Mouse (Mus musculus) neural tube, embryonic 14.5 days (tissue): Measurements from ENCODE around the gene Wdr4. TPM values are rescaled to one million over a fixed set of nuclear protein-coding genes. Genes with fewer than 3 reads are reported as not detected.

Source experiments
- ATAC-seq: fragments of 200-750 bp; cut with Nextera tagmentation; 2 replicates; pipeline ENCODE4 v1.8.0; 2017; ENCODE audit warnings: low read depth, mild to moderate bottlenecking, moderate TSS enrichment, moderate library complexity
- H3K27ac ChIP-seq: fragments of 300-500 bp; sonication (generic); 2 replicates; pipeline ENCODE4 v1.5.1; 2014; ENCODE audit warnings: low read depth, mild to moderate bottlenecking, control low read depth, low read length, moderate library complexity, mixed read lengths
- H3K27me3 ChIP-seq: fragments of 300-500 bp; sonication (generic); 2 replicates; pipeline ENCODE4 v1.6.1; 2014; ENCODE audit warnings: low read length; ENCODE audit not compliant: control insufficient read depth, insufficient read depth
- H3K36me3 ChIP-seq: fragments of 300-500 bp; sonication (generic); 2 replicates; pipeline ENCODE4 v1.6.1; 2014; ENCODE audit warnings: low read length, mixed read lengths; ENCODE audit not compliant: control insufficient read depth, insufficient read depth
- H3K4me1 ChIP-seq: fragments of 300-500 bp; sonication (generic); 2 replicates; pipeline ENCODE4 v1.6.1; 2014; ENCODE audit warnings: low read length; ENCODE audit not compliant: control insufficient read depth, insufficient read depth
- H3K4me2 ChIP-seq: fragments of 300-500 bp; sonication (generic); 2 replicates; pipeline ENCODE4 v1.6.1; 2014; ENCODE audit warnings: mild to moderate bottlenecking, low read depth, low read length, control low read depth
- H3K4me3 ChIP-seq: fragments of 300-500 bp; sonication (generic); 2 replicates; pipeline ENCODE4 v1.5.1; 2014; ENCODE audit warnings: low read depth, low read length, control low read depth, mixed read lengths
- H3K9ac ChIP-seq: fragments of 300-500 bp; sonication (generic); replicated peaks from 2 replicates; pipeline ENCODE4 v1.6.1; 2014; ENCODE audit warnings: low read depth, mild to moderate bottlenecking, control low read depth, low read length, mixed read lengths
- H3K9me3 ChIP-seq: fragments of 300-500 bp; sonication (generic); 2 replicates; pipeline ENCODE4 v1.6.1; 2016; ENCODE audit warnings: low read length; ENCODE audit not compliant: control insufficient read depth
- WGBS: fragments of 180-500 bp; shearing (Covaris S2); extraction: QIAGEN DNeasy Blood & Tissue Kit; methylation state at CpG from one replicate; pipeline ENCODE4 v1.1.7; 2014; 5-methylcytosine and 5-hydroxymethylcytosine counted together
- polyA plus RNA-seq: library from polyadenylated mRNA; unstranded; fragments of >200 nt; fragmentation: Nextera tagmentation; extraction: Ambion mirVana; gene quantifications from 2 replicates; pipeline ENCODE4 v1.2.1, GENCODE M21; 2014

Gene Wdr4
- 29.9 and 33.1 TPM in 2 replicates for polyA plus RNA-seq

DNA sequence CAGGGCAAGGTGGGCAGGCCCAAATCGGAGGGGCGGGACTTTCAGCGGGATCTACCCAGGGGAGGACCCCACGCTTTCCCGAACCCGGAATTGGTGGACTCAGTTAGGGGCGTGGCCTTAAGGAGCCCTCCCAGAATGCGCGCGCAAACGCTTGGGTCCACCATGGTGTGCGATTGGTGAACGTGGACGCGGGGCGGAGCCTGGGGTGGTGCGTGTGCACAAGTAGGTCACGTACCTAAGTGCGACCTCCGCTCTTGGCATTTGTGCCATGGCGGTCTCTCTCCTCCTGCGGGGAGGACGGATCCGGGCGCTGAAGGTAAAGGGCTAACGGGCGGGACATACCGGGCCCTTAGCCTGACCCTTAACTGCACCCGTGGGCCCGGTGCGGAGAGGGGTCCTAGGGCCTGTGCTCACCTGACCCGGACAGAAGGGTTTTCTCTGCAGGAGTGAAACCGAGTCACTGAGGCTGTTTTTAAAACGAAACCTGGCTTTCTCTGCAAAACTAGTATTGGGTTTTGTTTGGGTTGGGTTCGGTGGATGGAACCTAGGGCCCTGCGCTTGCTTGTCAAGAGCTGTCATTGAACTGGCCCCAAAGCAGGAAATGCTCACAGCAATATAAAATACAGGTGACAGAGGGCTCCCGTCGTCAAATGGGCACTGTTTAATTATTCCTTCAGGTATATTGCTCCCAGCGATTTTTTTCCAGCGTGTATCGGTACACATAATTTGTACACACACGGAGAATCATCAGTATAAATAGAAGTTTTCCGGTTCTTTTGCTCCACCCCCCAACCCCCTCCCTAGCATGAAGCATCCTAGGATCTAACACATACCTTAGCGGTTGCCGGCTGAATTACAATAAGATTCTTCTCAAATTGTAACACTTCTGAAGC lies at the start of gene Wdr4, which contains the start of gene Ndufv3:
TSS of gene Wdr4 (minus strand) at position 35 of the 893 bp plus-strand sequence.
TSS of gene Ndufv3 (plus strand) at position 170 of the 893 bp plus-strand sequence.
- Histone ChIP-seq H3K27ac (peak within 1 kb of the TSS; percentile 78), H3K27me3 (no peaks in the 10 kb centered on the region), H3K9me3 (no peaks in the 10 kb centered on the region), H3K4me1 (peaks cover 11% of the 10 kb centered on the region), H3K9ac (peak within 1 kb of the TSS; percentile 79), H3K4me3 (peak within 1 kb of the TSS; percentile 76), H3K36me3 (no peaks in the 10 kb centered on the region), H3K4me2 (peak within 1 kb of the TSS; percentile 78)
- peak; percentile 94 for ATAC-seq
- WGBS, result under 1% methylated on average over 45 of the region's 45 CpGs

DNA sequence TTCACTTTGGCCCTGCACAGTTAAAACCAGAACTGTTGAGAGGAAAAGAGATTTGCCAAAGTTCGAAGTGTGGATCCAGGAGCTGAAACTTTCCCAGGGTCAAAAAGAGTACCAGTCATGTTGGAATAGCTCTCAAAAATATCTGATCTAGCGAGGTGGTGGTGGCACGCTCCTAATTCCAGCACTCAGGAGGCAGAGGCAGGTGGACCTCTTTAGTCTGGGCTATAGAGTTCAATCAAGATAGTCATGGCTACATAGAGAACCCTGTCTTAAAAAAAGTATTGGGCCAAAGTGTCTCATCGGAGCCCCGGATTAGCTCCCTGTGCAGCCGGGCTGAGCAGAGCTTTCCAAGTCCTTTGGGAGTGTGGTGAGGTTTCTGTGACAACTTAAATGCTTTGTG lies 46.5 kb upstream of the Wdr4 start:
- Histone ChIP-seq H3K4me3 (peak overlapping the region; percentile 88), H3K36me3 (no peaks in the 10 kb centered on the region), H3K4me2 (peak overlapping the region; percentile 87), H3K27ac (no peak overlapping the region), H3K9ac (peak overlapping the region; percentile 88), H3K27me3 (no peaks in the 10 kb centered on the region), H3K4me1 (peaks cover 39% of the 10 kb centered on the region), H3K9me3 (no peaks in the 10 kb centered on the region)
- 64% methylated on average over 6 of the region's 6 CpGs for WGBS
- no peak for ATAC-seq

DNA sequence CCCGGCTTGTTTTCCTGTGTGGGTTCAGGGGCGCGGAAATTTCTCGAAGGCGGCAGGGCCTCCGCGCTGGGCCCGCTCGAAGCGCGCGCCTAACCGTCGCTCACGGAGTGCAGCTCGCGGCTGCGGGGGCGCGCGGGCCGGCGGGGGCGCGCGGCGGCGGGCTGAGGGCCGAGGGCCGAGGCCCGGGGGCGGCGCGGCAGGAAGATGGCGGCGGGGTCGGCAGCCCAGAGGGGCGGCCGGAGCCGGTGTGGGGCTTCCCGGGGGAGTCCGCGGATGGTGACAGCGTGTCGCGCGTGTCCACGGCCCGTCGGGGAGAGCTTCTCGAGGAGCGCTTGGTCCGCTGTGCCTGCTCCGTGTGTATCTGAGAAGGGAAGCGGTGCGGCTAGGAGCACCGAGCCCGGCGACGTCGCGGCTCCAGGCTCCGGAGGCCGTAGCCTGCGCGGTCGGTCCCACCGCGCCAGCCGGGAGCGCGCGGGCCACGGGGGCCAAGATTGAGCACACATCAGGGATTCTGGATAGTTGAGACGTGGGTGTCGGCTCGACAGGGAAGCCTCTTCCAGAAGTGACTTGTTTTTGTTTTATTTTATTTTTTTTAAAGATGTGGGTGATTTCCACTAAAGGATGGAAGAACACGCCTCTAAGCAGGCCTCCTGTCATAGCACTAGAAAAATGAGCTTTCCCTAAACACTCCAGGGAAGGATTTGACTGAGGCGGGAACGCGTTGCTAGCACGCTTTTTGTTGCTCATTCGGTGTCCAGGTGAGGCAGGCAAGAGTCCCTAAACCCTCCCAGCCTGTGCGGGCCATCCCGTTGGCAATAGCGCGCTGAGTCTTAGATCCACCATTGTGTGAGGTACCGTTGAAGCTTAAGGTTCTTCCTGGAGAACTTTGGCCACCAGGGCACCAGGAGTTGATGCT lies 45.6 kb upstream of the Wdr4 start:
- peak; percentile 62 for ATAC-seq
- H3K27ac ChIP-seq, result peak overlapping the region; percentile 98
- WGBS, result under 1% methylated on average over 59 of the region's 88 CpGs
- peak overlapping the region; percentile 88 for H3K4me3 ChIP-seq
- H3K36me3 ChIP-seq, result no peaks in the 10 kb centered on the region
- no peaks in the 10 kb centered on the region for H3K9me3 ChIP-seq
- H3K4me2 ChIP-seq, result peak overlapping the region; percentile 87
- no peaks in the 10 kb centered on the region for H3K27me3 ChIP-seq
- peaks cover 39% of the 10 kb centered on the region for H3K4me1 ChIP-seq
- peak overlapping the region; percentile 88 for H3K9ac ChIP-seq

DNA sequence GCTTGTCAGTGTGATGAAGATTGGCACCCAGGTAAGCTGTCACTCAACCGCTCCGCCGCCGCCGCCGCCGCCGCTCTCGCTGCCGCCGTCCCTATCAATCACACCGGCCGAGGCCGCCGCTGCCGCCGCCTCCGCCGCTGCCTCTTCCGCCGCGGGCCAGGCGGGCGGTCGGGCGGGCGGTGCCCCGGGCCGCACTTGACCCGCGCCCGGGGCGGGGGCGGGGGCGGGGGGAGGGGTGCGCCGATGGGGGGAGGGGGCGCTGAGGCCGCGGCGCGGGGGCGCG lies 45.0 kb upstream of the Wdr4 start:
- Histone ChIP-seq H3K9me3 (no peaks in the 10 kb centered on the region), H3K27me3 (no peaks in the 10 kb centered on the region), H3K4me3 (peak overlapping the region; percentile 88), H3K4me1 (peaks cover 39% of the 10 kb centered on the region), H3K36me3 (no peaks in the 10 kb centered on the region), H3K27ac (peak overlapping the region; percentile 98), H3K9ac (peak overlapping the region; percentile 88), H3K4me2 (peak overlapping the region; percentile 87)
- ATAC-seq, result no peak
- WGBS, result 0% methylated on average over 4 of the region's 44 CpGs

DNA sequence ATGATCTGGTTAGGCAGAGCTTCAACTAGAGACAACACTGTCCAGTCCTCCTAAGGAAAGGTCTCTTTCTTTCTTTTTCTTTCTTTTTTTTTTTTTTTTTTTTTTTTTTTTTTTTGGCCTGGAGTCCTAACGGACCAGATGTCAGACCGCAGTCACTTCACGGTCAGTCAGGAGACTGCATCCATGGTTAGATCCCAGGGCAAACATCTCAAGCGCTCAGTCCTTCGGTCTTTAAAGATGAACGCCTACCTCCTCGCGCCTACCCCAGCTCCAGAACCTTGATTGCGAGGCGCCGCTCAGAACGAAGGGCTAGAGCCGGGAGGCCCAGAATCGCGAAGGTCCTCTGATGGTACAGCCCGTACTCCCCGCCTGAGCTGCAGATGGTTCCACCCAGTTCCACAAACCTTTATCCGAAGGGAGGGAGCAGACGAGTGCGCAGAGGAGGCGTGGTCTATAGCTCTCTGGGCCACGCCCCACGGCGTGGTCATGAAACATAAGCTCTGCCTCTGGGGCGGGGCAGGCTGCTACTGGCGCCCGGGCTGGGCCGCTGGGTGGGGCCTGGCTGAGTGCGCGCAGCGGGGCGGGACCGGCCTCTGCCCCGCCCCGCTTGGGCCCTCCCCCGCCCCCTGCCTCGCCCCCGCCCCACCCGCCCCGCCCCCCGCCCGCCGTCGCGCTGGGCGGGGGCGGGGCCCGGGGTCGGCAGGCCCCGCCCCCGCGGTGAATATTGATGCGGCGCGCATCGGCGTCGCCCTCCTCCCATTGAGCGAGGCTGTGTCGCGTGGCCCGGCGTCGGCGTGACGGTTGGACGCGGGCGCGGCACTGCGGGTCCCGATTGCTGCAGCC lies 44.5 kb upstream of the Wdr4 start, which contains the start of gene Pknox1:
TSS of gene Pknox1 (plus strand) at position 720 of the 843 bp plus-strand sequence.
- H3K27me3 ChIP-seq, result no peaks in the 10 kb centered on the region

DNA sequence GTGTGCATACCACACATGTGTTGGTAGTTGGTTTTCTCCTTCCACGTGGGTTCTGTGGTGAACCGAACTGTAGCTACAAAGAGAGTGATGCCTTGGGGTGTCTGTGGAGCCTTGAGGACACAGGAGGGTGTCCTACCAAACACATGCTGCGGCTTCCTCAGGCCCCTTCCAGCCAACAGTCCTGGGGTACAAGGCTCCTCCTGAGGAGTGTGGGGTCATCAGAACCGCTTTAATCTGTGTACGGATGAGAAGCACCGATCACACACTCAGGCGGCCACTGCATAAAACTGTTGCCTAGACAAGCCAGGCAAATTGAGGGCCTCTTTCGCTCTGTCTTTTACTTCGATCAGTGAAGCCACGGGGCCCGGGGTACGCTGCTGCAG lies 43.8 kb upstream of the Wdr4 start:
- H3K27me3 ChIP-seq, result no peaks in the 10 kb centered on the region
- peak overlapping the region; percentile 33 for H3K4me3 ChIP-seq
- no peaks in the 10 kb centered on the region for H3K36me3 ChIP-seq
- H3K9me3 ChIP-seq, result no peaks in the 10 kb centered on the region
- peak overlapping the region; percentile 34 for H3K9ac ChIP-seq
- peak overlapping the region; percentile 90 for H3K27ac ChIP-seq
- H3K4me2 ChIP-seq, result peak overlapping the region; percentile 60
- H3K4me1 ChIP-seq, result peaks cover 33% of the 10 kb centered on the region
- ATAC-seq, result peak; percentile 1; the same call in 1 of the 2 replicates
- WGBS, result 11% methylated on average over 12 of the region's 12 CpGs

More for the DNA sequence above, 44.5 kb upstream of the Wdr4 start, which contains the start of gene Pknox1:
- 1% methylated on average over 56 of the region's 72 CpGs for WGBS
- peak within 1 kb of the TSS; percentile 88 for H3K4me3 ChIP-seq
- H3K36me3 ChIP-seq, result no peaks in the 10 kb centered on the region
- peak within 1 kb of the TSS; percentile 88 for H3K9ac ChIP-seq
- ATAC-seq, result peak; percentile 93
- H3K9me3 ChIP-seq, result no peaks in the 10 kb centered on the region
- H3K27ac ChIP-seq, result peak within 1 kb of the TSS; percentile 98
- peak within 1 kb of the TSS; percentile 87 for H3K4me2 ChIP-seq
- peaks cover 39% of the 10 kb centered on the region for H3K4me1 ChIP-seq

DNA sequence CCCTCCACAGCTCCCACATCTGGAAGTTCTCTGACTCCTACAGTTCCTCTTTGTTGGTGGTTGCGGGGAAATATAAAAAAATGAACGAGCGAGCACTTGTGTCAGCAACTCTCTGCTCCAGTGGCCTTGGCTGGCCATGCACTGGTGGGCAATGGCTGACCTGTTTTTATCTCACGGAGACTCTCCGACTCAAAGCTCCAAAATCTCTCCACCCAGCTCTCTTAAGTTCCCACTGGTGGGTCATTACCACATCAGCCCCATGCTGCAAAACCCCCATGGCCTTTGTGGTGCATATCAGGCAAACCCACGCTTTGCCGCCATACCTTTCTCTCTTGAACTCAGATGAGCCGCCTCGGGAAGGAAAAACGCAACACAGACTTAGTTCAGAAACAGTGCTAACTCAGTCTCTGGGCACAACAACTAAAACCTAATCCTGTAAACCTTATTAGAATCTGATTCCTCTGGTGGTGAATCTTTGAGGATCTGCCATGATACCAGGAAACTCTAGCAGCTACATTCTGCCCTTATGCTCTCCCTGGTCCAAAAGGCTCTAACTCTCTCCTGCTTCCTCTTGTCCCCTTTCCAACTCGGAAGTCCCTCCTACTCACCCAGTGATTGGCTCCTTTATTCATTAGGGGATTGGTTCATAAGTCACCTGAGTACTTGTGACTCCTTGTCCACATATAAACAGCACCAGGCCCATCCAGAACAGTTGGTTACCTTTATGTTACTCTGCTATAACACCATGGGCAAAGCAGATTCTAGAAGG lies 39.4 kb upstream of the Wdr4 start:
- WGBS, result 86% methylated on average over 11 of the region's 11 CpGs
- no peak for ATAC-seq
- peaks cover 15% of the 10 kb centered on the region for H3K4me1 ChIP-seq
- H3K27me3 ChIP-seq, result no peaks in the 10 kb centered on the region
- H3K9me3 ChIP-seq, result no peaks in the 10 kb centered on the region
- H3K27ac ChIP-seq, result no peak overlapping the region
- H3K4me3 ChIP-seq, result no peak overlapping the region
- H3K4me2 ChIP-seq, result no peak overlapping the region
- no peaks in the 10 kb centered on the region for H3K36me3 ChIP-seq
- H3K9ac ChIP-seq, result no peak overlapping the region
